Mouse (Mus musculus): ENCODE measurements around the gene Rassf10.

DNA sequence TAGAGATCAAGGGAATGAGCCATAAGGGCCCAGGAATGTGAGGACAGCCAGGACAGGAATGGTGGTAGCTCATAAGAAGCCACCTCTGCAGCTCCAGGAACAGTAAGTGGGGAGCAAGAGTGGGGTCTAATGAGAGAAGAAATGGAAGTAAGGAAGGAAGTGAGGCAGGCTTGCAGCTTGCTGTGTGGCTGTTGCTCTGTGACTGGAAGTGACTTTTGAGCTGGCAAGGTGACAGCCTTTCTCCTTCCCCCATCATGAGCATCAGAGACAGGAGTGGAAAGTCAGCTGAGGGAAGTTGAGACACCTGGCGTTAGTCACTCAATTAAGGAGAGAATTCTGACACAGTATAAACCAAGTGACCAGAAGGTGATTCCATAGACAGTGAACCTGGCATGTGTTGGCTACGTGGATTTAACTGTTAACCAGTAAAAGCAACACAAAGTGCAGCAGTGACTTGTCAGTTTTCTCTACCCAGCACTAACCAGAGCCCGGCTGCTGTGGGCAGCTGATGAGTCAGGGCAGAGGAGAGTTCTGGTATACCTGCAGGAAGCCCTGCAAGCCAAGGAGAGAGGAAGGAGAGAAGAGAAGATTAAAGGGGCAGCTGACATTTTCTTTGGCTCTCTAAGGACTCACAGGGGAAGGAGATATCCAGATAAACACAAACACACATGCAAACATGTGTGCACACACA lies 49.9 kb downstream of the Rassf10 start:
- TF ChIP-seq POLR2A (IDR thresholded peaks at IDR 0.05; ENCODE audit: low read depth, low read length) (no peak), CTCF (IDR thresholded peaks at IDR 0.05; ENCODE audit: extremely low read depth, insufficient read length, insufficient replicate concordance, low read depth, low read length) (no peak)
